Mouse (Mus musculus) erythroblast, embryonic 14.5 days (primary cell): ENCODE measurements around the gene Atp1b2.

Experiments used
- GATA1 ChIP-seq: IDR thresholded peaks from 2 replicates; pipeline ENCODE4 v1.6.1; 2012; ENCODE audit warnings: low read length, inconsistent platforms, mixed read lengths
- TAL1 ChIP-seq: IDR thresholded peaks from 3 replicates; pipeline ENCODE4 v1.6.1; 2012; ENCODE audit warnings: low read length, inconsistent platforms, mixed read lengths

DNA sequence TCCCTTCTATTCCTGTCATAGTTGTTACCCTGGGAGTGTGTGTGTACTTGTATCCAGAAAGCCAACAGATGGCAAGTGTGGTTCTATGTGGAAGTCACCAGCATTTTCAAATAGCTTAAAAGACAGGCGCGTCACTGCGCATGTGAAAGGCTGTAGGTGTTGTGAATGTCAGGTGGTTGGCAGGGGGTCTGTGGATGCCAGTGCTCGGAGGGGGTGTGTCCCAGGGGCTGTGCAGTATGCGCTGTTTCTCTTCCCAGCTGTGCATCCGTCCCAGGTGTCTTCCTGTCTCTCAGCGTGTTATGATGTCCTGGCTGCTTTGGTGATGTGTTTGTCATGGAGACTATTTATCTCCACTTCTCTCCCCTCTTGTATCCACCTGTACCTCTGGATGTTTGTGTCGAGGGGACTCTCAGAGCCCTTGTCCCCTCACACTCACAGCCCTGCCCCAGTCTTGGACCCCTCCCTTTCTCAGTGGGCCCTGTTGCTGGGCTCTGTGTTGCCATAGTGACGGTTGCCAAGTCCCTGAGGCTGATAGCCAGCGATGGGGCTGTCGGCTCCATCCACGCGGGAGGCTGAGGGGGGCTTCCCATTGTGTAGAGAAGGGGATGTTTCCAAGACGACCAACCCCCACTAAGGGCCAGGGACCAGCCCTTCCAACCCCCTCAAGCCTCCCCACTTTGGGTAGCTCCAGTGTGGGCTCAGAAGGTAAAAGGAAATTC is 53.0 kb downstream of the Atp1b2 start:
- TF ChIP-seq GATA1, result no peak
- TF ChIP-seq TAL1, result no peak
